Mouse (Mus musculus) activated CD4-positive, CD25-positive, alpha-beta regulatory T cell, adult 4 months (primary cell): ENCODE results near the gene Ptpn11. TPM values are rescaled to one million over a fixed set of nuclear protein-coding genes. Genes with fewer than 3 reads are reported as not detected.
A peak's percentile ranks its signal among the peaks of the same experiment; 100 is the strongest.
"Not testable (repeated sequence)": the region's sequence is repeated elsewhere in the genome, so short reads cannot be mapped to it uniquely, and the experiment has no call there.

ENCODE experiments used
- ATAC-seq: one replicate; pipeline ENCODE4 v1.8.0; 2017
- polyA plus RNA-seq, 2 experiments: library from polyadenylated mRNA; unstranded; fragments of 100-300 nt; shearing (Covaris generic); gene quantifications; one replicate each; pipeline ENCODE4 v1.2.1; 2017

Gene Ptpn11
- polyA plus RNA-seq = 1 to 10 TPM; 6.0 to 9.6 TPM

- ATAC-seq = peak; percentile 93
These were observed at the start of gene Ptpn11 for GRCm38 (mm10) chr5:121190836-121191583. Gene Ptpn11 (minus strand): TSS chr5:121191397.

- ATAC-seq = no peak
These were observed 48.6 kb upstream of the Ptpn11 start for GRCm38 (mm10) chr5:121239846-121240245.

- no peak for ATAC-seq
These were observed 47.0 kb upstream of the Ptpn11 start for GRCm38 (mm10) chr5:121238208-121238607.

- no peak for ATAC-seq
These were observed 45.0 kb upstream of the Ptpn11 start for GRCm38 (mm10) chr5:121236171-121236570.

- ATAC-seq = no peak
These were observed 42.5 kb upstream of the Ptpn11 start for GRCm38 (mm10) chr5:121233726-121234125.

- no peak for ATAC-seq
These were observed 41.6 kb upstream of the Ptpn11 start for GRCm38 (mm10) chr5:121232789-121233188.

DNA sequence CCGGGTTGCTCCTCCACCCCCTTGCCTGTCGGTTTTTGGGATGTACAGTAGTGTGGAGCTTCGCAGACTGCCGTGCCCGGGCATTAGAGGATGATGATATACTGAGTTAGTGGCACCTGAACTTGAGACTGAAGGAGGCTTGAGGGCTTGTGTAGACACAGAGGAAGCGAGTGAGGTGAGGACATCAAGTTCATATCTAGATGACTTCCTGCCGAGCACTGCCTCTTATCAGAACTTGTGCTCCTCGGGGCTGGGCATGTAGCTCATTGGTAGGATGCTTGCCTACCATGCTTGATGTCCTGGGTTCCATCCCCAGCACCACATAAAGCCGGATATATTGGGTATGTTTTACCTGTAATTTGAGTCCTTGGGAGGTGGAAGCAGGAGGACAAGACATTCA lies 39.6 kb upstream of the Ptpn11 start:
- no peak for ATAC-seq

- ATAC-seq = peak; percentile 57
These were observed 38.0 kb upstream of the Ptpn11 start for GRCm38 (mm10) chr5:121229182-121229581.

- ATAC-seq = not testable (repeated sequence)
These were observed 36.1 kb upstream of the Ptpn11 start for GRCm38 (mm10) chr5:121227330-121227729.

DNA sequence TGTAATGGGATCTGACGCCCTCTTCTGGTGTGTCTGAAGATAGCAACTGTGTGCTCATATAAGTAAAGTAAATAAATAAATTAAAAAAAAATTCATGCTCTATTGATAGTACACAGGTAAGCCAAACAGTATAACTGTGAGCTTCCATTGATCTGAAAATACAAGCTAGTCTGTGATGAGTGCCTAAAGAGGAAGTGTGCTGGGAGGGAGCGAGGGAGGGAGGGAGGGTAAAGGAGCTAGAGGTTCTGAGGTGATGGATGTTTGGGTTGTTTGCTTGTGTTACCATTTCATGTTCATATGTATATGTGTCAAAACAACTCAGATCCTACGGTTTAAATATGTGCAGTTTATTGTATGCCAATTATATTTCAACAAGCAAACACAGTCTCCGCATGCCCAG lies 35.6 kb upstream of the Ptpn11 start:
- ATAC-seq = no peak

GRCm38 (mm10) chr5:121226406-121226805 lies 35.2 kb upstream of the Ptpn11 start:
- ATAC-seq = no peak

GRCm38 (mm10) chr5:121225854-121226253 lies 34.7 kb upstream of the Ptpn11 start:
- no peak for ATAC-seq

DNA sequence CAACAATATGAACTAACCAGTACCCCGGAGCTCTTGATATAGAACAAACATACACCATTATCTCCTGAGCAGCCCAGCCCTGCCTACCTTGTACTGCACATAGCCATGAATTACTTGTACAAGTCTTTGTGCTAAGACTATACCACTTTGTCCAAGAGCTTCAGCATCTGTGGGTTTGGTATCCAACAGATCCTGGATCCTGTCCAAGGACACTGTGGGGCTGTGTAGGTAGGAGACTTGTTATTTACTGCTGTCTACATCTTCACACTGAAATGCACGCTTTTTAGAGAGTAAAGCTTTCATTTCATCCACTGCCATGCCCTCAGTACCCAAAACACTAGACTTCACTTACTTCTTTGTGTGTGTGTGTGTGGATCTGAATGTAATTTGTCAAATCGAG lies 33.7 kb upstream of the Ptpn11 start:
- no peak for ATAC-seq

DNA sequence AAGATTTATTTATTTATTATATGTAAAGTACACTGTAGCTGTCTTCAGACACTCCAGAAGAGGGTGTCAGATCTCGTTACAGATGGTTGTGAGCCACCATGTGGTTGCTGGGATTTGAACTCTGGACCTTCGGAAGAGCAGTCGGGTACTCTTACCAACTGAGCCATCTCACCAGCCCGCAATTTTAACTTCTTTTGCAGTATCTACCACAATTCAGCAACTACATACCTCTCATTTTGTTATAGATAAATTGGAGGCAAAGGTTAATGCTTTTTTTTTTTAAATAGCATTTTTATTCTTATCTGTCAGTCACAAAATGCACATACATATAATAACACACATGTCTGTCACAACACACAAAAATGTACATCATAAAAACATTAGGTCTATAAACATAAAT lies 32.8 kb upstream of the Ptpn11 start:
- ATAC-seq = not testable (repeated sequence)

GRCm38 (mm10) chr5:121221328-121221850 lies 30.2 kb upstream of the Ptpn11 start:
- ATAC-seq = no peak

- ATAC-seq = peak; percentile 26
These were observed 29.6 kb upstream of the Ptpn11 start for GRCm38 (mm10) chr5:121220732-121221301.

GRCm38 (mm10) chr5:121219980-121220731 lies 29.0 kb upstream of the Ptpn11 start, which contains the start of gene Hectd4:
Gene Hectd4 (plus strand): TSS chr5:121220219.
- ATAC-seq = peak; percentile 93

- ATAC-seq = no peak
These were observed 28.0 kb upstream of the Ptpn11 start for GRCm38 (mm10) chr5:121219190-121219589.

GRCm38 (mm10) chr5:121217313-121217634 lies 26.1 kb upstream of the Ptpn11 start:
- ATAC-seq = no peak

- ATAC-seq = not testable (repeated sequence)
These were observed 25.6 kb upstream of the Ptpn11 start for GRCm38 (mm10) chr5:121216584-121217312.

GRCm38 (mm10) chr5:121216126-121216446 lies 24.9 kb upstream of the Ptpn11 start:
- ATAC-seq = no peak

- ATAC-seq = peak; percentile 28
These were observed 24.4 kb upstream of the Ptpn11 start for GRCm38 (mm10) chr5:121215380-121216125.
